Mouse (Mus musculus): ENCODE results near the gene Slc2a13. TPM values are rescaled to one million over a fixed set of nuclear protein-coding genes. Genes with fewer than 3 reads are reported as not detected.

Slc2a13 gene
- total RNA-seq, 2 experiments from 2014 or later, result 1.0 to 1.1 TPM

- intact Hi-C loops (cut with DNase I), result no loop called here
- DNase-seq, result no peak
These were observed 273.7 kb downstream of the Slc2a13 start for GRCm38 (mm10) chr15:91299319-91299835.

DNA sequence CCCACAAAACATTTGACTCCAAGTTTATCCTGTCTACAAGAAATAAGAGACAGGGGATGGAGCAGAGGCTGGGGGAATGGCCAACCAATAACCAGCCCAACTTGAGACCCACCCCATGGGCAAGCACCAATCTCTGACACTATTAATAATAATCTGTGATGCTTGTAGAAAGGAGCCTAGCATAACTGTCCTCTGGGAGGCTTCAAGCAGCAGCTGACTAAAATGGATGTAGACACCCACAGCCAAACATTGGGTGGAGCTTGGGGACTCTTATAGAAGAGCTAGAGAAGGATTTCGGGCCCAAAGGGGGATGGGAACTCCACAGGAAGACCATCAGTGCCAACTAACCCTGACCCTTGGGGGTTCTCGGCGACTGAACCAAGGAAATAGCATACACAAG is 289.6 kb downstream of the Slc2a13 start:
- intact Hi-C loops (cut with DNase I), result no loop called here
- DNase-seq, result no peak

DNA sequence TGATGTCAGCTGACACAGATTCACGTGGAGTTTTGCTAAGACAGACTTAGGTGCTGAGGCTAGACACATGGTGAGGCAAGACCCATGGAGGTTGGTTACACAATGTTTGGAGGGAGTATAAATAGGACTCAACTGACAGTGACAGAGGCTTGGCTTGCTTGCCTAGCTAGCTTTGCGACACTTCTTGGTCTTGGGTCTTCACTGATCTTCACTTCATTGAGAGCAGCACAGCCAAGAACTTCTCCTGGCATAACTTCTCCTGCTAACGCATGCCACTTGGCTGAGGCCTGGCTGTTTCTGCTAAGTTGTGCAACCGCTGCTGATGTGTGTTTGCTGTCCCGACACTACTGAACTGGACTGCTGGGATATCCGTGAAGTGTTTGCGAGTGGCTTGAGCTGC is 290.2 kb downstream of the Slc2a13 start:
- intact Hi-C loops (cut with DNase I), result no loop called here
- peak; percentile 34 to 36 for DNase-seq

GRCm38 (mm10) chr15:91281521-91281920 is 291.5 kb downstream of the Slc2a13 start:
- intact Hi-C loops (cut with DNase I), result no loop called here
- no peak for DNase-seq

GRCm38 (mm10) chr15:91279571-91279970 is 293.5 kb downstream of the Slc2a13 start:
- no peak for DNase-seq
- intact Hi-C loops (cut with DNase I), result no loop called here

DNA sequence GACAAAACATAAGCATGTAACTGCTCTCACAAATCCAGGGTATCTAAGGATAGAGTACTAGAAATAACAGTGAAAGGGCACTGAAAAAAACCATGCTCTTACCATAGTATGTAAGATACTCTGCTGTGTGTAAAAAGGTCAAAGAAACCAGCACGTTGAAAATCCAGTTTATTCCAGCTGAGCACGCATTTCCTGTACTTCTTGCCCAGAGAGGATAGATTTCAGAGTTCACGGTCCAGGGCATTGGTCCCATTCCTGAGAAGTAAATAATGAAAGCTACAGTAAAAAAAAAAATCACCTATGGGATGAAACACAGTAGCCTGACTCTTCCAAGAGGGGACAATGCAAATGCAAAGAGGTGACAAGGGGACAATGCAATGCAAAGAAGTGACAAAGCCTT is 297.1 kb downstream of the Slc2a13 start:
- no peak for DNase-seq
- intact Hi-C loops (cut with DNase I), result no loop called here

- no peak for DNase-seq
- intact Hi-C loops (cut with DNase I), result no loop called here
These were observed 304.5 kb downstream of the Slc2a13 start for GRCm38 (mm10) chr15:91268532-91268931.

GRCm38 (mm10) chr15:91263926-91264325 is 309.1 kb downstream of the Slc2a13 start:
- no peak for DNase-seq

GRCm38 (mm10) chr15:91260578-91260977 is 312.5 kb downstream of the Slc2a13 start:
- DNase-seq, result no peak
- intact Hi-C loops (cut with DNase I), result no loop called here

More at GRCm38 (mm10) chr15:91263926-91264325, 309.1 kb downstream of the Slc2a13 start:
- intact Hi-C loops (cut with DNase I), result no loop called here

- DNase-seq, result no peak
- intact Hi-C loops (cut with DNase I), result no loop called here
These were observed 315.9 kb downstream of the Slc2a13 start for GRCm38 (mm10) chr15:91257140-91257539.

DNA sequence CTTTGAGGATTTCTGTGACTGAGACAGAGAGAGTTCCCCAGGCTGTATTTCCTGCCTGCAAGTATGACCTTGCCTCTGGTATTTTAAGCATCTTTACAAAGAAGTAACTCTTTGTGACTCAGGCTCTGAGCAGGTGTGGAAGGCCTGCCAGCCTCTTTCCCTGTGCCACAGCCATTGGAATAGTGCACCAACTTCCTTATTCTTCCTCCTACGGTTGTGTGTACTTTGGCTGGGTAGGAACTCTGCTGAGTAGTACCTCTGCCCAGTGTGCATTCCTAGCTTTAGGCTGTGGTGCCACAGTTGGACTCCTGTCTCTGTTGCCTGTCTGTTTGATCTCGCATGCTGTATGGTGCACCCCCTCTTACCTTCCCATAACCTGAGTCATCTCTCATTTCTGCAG is 317.8 kb downstream of the Slc2a13 start:
- no peak for DNase-seq

GRCm38 (mm10) chr15:91252956-91253355 is 320.1 kb downstream of the Slc2a13 start:
- no peak for DNase-seq
- intact Hi-C loops (cut with DNase I), result no loop called here

More for the DNA sequence above, 317.8 kb downstream of the Slc2a13 start:
- intact Hi-C loops (cut with DNase I), result no loop called here

DNA sequence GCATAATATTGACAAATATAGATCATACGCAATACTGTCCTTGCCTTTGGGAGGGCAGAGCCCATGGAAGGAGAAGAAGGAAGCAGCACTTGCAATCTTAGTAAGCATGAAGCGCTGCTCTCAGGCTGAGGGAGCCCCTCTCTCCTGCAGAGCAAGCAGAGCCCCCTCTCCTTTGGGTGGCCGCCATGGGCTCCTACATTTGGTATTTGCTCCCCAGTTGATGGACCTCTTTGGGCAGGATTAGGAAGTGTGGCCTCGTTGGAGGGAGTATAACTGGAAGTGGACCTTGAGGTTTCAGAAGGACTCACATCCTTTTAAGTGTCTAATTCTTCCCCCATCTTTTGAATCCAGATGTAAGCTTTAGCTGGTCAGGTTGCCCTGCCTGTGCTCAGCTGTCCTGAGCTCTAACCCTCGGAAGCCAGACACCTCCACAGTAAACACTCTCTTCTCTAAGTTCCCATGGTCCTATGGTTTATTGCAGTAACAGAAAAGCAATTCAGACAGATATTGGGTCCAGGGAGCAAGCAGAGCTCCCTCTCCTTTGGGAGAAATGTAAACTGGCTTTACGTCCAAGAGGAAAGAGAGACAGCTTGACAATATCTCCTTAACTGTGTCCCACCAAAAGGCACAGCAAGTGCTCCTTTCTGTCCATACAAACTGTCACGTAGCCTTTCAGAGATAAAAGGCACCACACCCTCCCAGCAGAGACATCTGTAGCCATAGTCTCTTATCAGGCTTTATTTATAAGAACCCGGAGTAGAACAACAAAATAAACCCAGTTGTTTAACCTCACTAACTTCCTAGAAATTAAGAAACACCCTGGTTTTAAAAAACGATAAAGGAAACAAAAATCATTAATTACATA is 321.3 kb downstream of the Slc2a13 start:
- DNase-seq, result no peak
- intact Hi-C loops (cut with DNase I), result no loop called here

DNA sequence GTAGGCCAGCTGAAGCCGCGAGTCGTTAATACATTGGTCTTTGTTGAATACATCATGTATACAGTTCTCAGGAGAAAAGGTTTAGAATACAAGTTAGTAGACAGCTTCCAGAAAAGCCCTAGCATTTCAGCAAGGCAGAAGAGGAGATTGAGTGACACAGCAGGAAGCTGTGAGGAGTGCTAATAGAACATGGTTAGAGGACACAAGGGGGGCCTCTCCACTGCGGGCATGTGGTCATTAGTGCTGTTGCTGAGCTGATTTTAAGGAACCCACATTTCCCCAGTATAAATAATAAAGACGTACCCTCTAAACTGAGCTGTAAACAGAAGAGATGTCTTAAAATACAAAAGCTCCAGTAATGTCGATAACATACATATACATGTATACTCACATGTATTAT is 322.2 kb downstream of the Slc2a13 start:
- no peak for DNase-seq
- intact Hi-C loops (cut with DNase I), result no loop called here

GRCm38 (mm10) chr15:91240683-91241335 is 332.3 kb downstream of the Slc2a13 start:
- intact Hi-C loops (cut with DNase I), result no loop called here
- no peak for DNase-seq

GRCm38 (mm10) chr15:91237294-91237693 is 335.8 kb downstream of the Slc2a13 start:
- DNase-seq, result no peak
- intact Hi-C loops (cut with DNase I), result no loop called here

Other genes starting within 250 kb of the Slc2a13 start
- gene Lrrk2, start 99.9 kb upstream of the Slc2a13 start, total RNA-seq (2021), result 10 to 100 TPM; 12.5 to 14.3 TPM